Mouse (Mus musculus): ENCODE measurements around the gene Lce3f. TPM values are rescaled to one million over a fixed set of nuclear protein-coding genes. Genes with fewer than 3 reads are reported as not detected.

Gene Lce3f
- polyA plus RNA-seq, 1 experiment from 2014 or later, result not detected

- Histone ChIP-seq H3K27me3 (replicated peaks) (peaks cover 6% of the 10 kb centered on the region; the same call in 1 of the 2 replicates), H3K4me3 (no peak overlapping the region), H3K4me1 (peaks cover 7% of the 10 kb centered on the region; the same call in 1 of the 2 replicates), H3K4me2 (no peak overlapping the region), H3K9me3 (no peaks in the 10 kb centered on the region), H3K27ac (replicated peaks) (no peak overlapping the region), H3K36me3 (no peaks in the 10 kb centered on the region), H3K9ac (no peak overlapping the region)
- ATAC-seq (ENCODE audit: extremely low read depth, insufficient number of reproducible peaks, low FRiP score, low TSS enrichment), result no peak
- 75% methylated on average over 1 of the region's 1 CpGs for WGBS
Measured at GRCm38 (mm10) chr3:93021171-93021570, 29.1 kb downstream of the Lce3f start.

- WGBS, result 73% methylated on average over 3 of the region's 3 CpGs
- no peak overlapping the region for H3K9ac ChIP-seq
- H3K4me2 ChIP-seq, result no peak overlapping the region
- H3K9me3 ChIP-seq, result no peaks in the 10 kb centered on the region
- H3K4me1 ChIP-seq, result peaks cover 7% of the 10 kb centered on the region; the same call in 1 of the 2 replicates
- no peaks in the 10 kb centered on the region for H3K27me3 ChIP-seq (replicated peaks)
- ATAC-seq (ENCODE audit: extremely low read depth, insufficient number of reproducible peaks, low FRiP score, low TSS enrichment), result no peak
- no peaks in the 10 kb centered on the region for H3K36me3 ChIP-seq
- no peak overlapping the region for H3K4me3 ChIP-seq
- no peak overlapping the region for H3K27ac ChIP-seq (replicated peaks)
Measured at GRCm38 (mm10) chr3:93023411-93024184, 31.6 kb downstream of the Lce3f start.

- Histone ChIP-seq H3K27ac (replicated peaks) (no peak overlapping the region), H3K9me3 (no peaks in the 10 kb centered on the region), H3K9ac (no peak overlapping the region), H3K4me1 (peaks cover 7% of the 10 kb centered on the region; the same call in 1 of the 2 replicates), H3K27me3 (replicated peaks) (no peaks in the 10 kb centered on the region), H3K36me3 (no peaks in the 10 kb centered on the region), H3K4me3 (no peak overlapping the region), H3K4me2 (no peak overlapping the region)
- WGBS, result 31% methylated on average over 2 of the region's 2 CpGs
- ATAC-seq (ENCODE audit: extremely low read depth, insufficient number of reproducible peaks, low FRiP score, low TSS enrichment), result no peak; the same call in 1 of the 2 replicates
Measured at GRCm38 (mm10) chr3:93025486-93025885, 33.5 kb downstream of the Lce3f start.

- H3K27ac ChIP-seq (replicated peaks), result no peak overlapping the region
- 46% methylated on average over 5 of the region's 5 CpGs for WGBS
- H3K36me3 ChIP-seq, result no peaks in the 10 kb centered on the region
- no peak for ATAC-seq (ENCODE audit: extremely low read depth, insufficient number of reproducible peaks, low FRiP score, low TSS enrichment)
- H3K4me3 ChIP-seq, result no peak overlapping the region
- no peak overlapping the region for H3K4me2 ChIP-seq
- no peak overlapping the region for H3K9ac ChIP-seq
- H3K27me3 ChIP-seq (replicated peaks), result no peaks in the 10 kb centered on the region
- no peaks in the 10 kb centered on the region for H3K9me3 ChIP-seq
- H3K4me1 ChIP-seq, result no peaks in the 10 kb centered on the region
Measured at GRCm38 (mm10) chr3:93031450-93031849, 39.4 kb downstream of the Lce3f start.

Other genes with a start within 250 kb of the Lce3f start
- gene Lce1g, start 239.9 kb upstream of the Lce3f start, polyA plus RNA-seq (2015; fragmentation: Nextera tagmentation; extraction: Ambion mirVana), result not detected in 2 replicates
- not detected in 2 replicates for gene Lce1h, start 227.2 kb upstream of the Lce3f start, polyA plus RNA-seq (2015; fragmentation: Nextera tagmentation; extraction: Ambion mirVana)
- gene Lce1i, start 213.3 kb upstream of the Lce3f start, polyA plus RNA-seq (2015; fragmentation: Nextera tagmentation; extraction: Ambion mirVana), result not detected in 2 replicates
- gene Lce1j, start 201.7 kb upstream of the Lce3f start, polyA plus RNA-seq (2015; fragmentation: Nextera tagmentation; extraction: Ambion mirVana), result not detected in 2 replicates
- not detected in 2 replicates for gene Lce1k, start 184.3 kb upstream of the Lce3f start, polyA plus RNA-seq (2015; fragmentation: Nextera tagmentation; extraction: Ambion mirVana)
- gene Kprp, start 165.0 kb upstream of the Lce3f start, polyA plus RNA-seq (2015; fragmentation: Nextera tagmentation; extraction: Ambion mirVana), result not detected in 2 replicates
- gene Lce1l, start 140.9 kb upstream of the Lce3f start, polyA plus RNA-seq (2015; fragmentation: Nextera tagmentation; extraction: Ambion mirVana), result not detected in 2 replicates
- not detected in 2 replicates for gene 2310050C09Rik, start 122.0 kb upstream of the Lce3f start, polyA plus RNA-seq (2015; fragmentation: Nextera tagmentation; extraction: Ambion mirVana)
- gene Lce3a, start 66.0 kb upstream of the Lce3f start, polyA plus RNA-seq (2015; fragmentation: Nextera tagmentation; extraction: Ambion mirVana), result not detected in 2 replicates
- gene Lce3b, start 59.2 kb upstream of the Lce3f start, polyA plus RNA-seq (2015; fragmentation: Nextera tagmentation; extraction: Ambion mirVana), result not detected in 2 replicates
- gene Lce3c, start 47.7 kb upstream of the Lce3f start, polyA plus RNA-seq (2015; fragmentation: Nextera tagmentation; extraction: Ambion mirVana), result not detected in 2 replicates
- not detected in 2 replicates for gene Lce3d, start 34.8 kb upstream of the Lce3f start, polyA plus RNA-seq (2015; fragmentation: Nextera tagmentation; extraction: Ambion mirVana)
- not detected in 2 replicates for gene Lce3e, start 25.2 kb upstream of the Lce3f start, polyA plus RNA-seq (2015; fragmentation: Nextera tagmentation; extraction: Ambion mirVana)
- 0.43 TPM in 1 of 2 replicates, not detected in the other for gene Crct1, start 23.5 kb downstream of the Lce3f start, polyA plus RNA-seq (2015; fragmentation: Nextera tagmentation; extraction: Ambion mirVana)
- gene Lce1m, start 26.8 kb downstream of the Lce3f start, polyA plus RNA-seq (2015; fragmentation: Nextera tagmentation; extraction: Ambion mirVana), result not detected in 2 replicates
- gene Gm4858, start 76.6 kb downstream of the Lce3f start, polyA plus RNA-seq (2015; fragmentation: Nextera tagmentation; extraction: Ambion mirVana), result not detected in 2 replicates
- not detected in 2 replicates for gene Crnn, start 152.6 kb downstream of the Lce3f start, polyA plus RNA-seq (2015; fragmentation: Nextera tagmentation; extraction: Ambion mirVana)
- gene Flg2, start 205.1 kb downstream of the Lce3f start, polyA plus RNA-seq (2015; fragmentation: Nextera tagmentation; extraction: Ambion mirVana), result not detected in 2 replicates

Measured in heart, embryonic 13.5 days (tissue).